Mouse (Mus musculus) hindbrain, embryonic 10.5 days (tissue): Measurements from ENCODE around the gene Pnpla8. TPM values are rescaled to one million over a fixed set of nuclear protein-coding genes. Genes with fewer than 3 reads are reported as not detected.

Experiments used
- DNase-seq: peaks from one replicate; pipeline ENCODE4 v3.0.0-alpha.2; 2017; ENCODE audit warnings: low spot score
- H3K27ac ChIP-seq: fragments of 300-500 bp; sonication (generic); 2 replicates; pipeline ENCODE4 v1.5.1; 2016; ENCODE audit warnings: mild to moderate bottlenecking, moderate library complexity
- H3K27me3 ChIP-seq: fragments of 300-500 bp; sonication (generic); 2 replicates; pipeline ENCODE4 v1.6.1; 2016; ENCODE audit warnings: mild to moderate bottlenecking; ENCODE audit not compliant: poor library complexity, insufficient read depth, severe bottlenecking
- H3K36me3 ChIP-seq: fragments of 300-500 bp; sonication (generic); 2 replicates; pipeline ENCODE4 v1.6.1; 2016; ENCODE audit warnings: mild to moderate bottlenecking, moderate library complexity
- H3K4me1 ChIP-seq: fragments of 300-500 bp; sonication (generic); replicated peaks from 2 replicates; pipeline ENCODE4 v1.6.1; 2016; ENCODE audit warnings: mild to moderate bottlenecking
- H3K4me3 ChIP-seq: fragments of 300-500 bp; sonication (generic); 2 replicates; pipeline ENCODE4 v1.5.1; 2016; ENCODE audit warnings: mild to moderate bottlenecking, moderate library complexity
- H3K9me3 ChIP-seq: fragments of 300-500 bp; sonication (generic); 2 replicates; pipeline ENCODE4 v1.6.1; 2016; ENCODE audit warnings: mild to moderate bottlenecking, moderate library complexity
- WGBS: fragments of 180-500 bp; shearing (Covaris S2); methylation state at CpG from one replicate; pipeline ENCODE4 v1.1.7; 2016; 5-methylcytosine and 5-hydroxymethylcytosine counted together
- polyA plus RNA-seq: library from polyadenylated mRNA; unstranded; fragments of >200 nt; fragmentation: Nextera tagmentation; extraction: Ambion mirVana; gene quantifications from 2 replicates; pipeline ENCODE4 v1.2.1, GENCODE M21; 2016

The Pnpla8 gene
- polyA plus RNA-seq, 1 experiment from 2014 or later, result 46.0 TPM

GRCm38 (mm10) chr12:44286992-44287391 is 65.8 kb downstream of the Pnpla8 start:
- H3K4me1 ChIP-seq, result no peaks in the 10 kb centered on the region
- WGBS, result 94% methylated on average over 8 of the region's 8 CpGs
- H3K27me3 ChIP-seq, result no peaks in the 10 kb centered on the region
- no peaks in the 10 kb centered on the region for H3K9me3 ChIP-seq
- DNase-seq, result no peak
- H3K27ac ChIP-seq, result no peak overlapping the region
- H3K4me3 ChIP-seq, result no peak overlapping the region
- H3K36me3 ChIP-seq, result peaks cover 20% of the 10 kb centered on the region

- peak; percentile 46 for DNase-seq
- peaks cover 16% of the 10 kb centered on the region for H3K36me3 ChIP-seq
- H3K27ac ChIP-seq, result no peak overlapping the region
- H3K9me3 ChIP-seq, result no peaks in the 10 kb centered on the region
- H3K4me1 ChIP-seq, result no peaks in the 10 kb centered on the region
- H3K27me3 ChIP-seq, result no peaks in the 10 kb centered on the region
- H3K4me3 ChIP-seq, result no peak overlapping the region
Measured at GRCm38 (mm10) chr12:44292281-44292680, 71.1 kb downstream of the Pnpla8 start.

- Histone ChIP-seq H3K4me3 (no peak overlapping the region), H3K36me3 (peaks cover 34% of the 10 kb centered on the region), H3K27ac (no peak overlapping the region), H3K27me3 (no peaks in the 10 kb centered on the region), H3K9me3 (no peaks in the 10 kb centered on the region), H3K4me1 (no peaks in the 10 kb centered on the region)
- no peak for DNase-seq
Measured at GRCm38 (mm10) chr12:44300793-44301192, 79.6 kb downstream of the Pnpla8 start.

- peaks cover 5% of the 10 kb centered on the region; the same call in 1 of the 2 replicates for H3K4me1 ChIP-seq
- no peaks in the 10 kb centered on the region for H3K9me3 ChIP-seq
- peaks cover 44% of the 10 kb centered on the region for H3K36me3 ChIP-seq
- H3K4me3 ChIP-seq, result no peak overlapping the region
- WGBS, result 96% methylated on average over 1 of the region's 1 CpGs
- no peak for DNase-seq
- no peak overlapping the region for H3K27ac ChIP-seq
- no peaks in the 10 kb centered on the region for H3K27me3 ChIP-seq
Measured at GRCm38 (mm10) chr12:44304012-44304411, 82.8 kb downstream of the Pnpla8 start.

GRCm38 (mm10) chr12:44304869-44305268 is 83.7 kb downstream of the Pnpla8 start:
- H3K27me3 ChIP-seq, result no peaks in the 10 kb centered on the region
- H3K4me3 ChIP-seq, result no peak overlapping the region
- DNase-seq, result no peak
- H3K36me3 ChIP-seq, result peaks cover 45% of the 10 kb centered on the region
- H3K27ac ChIP-seq, result no peak overlapping the region
- 87% methylated on average over 5 of the region's 5 CpGs for WGBS
- peaks cover 5% of the 10 kb centered on the region; the same call in 1 of the 2 replicates for H3K4me1 ChIP-seq
- H3K9me3 ChIP-seq, result no peaks in the 10 kb centered on the region

GRCm38 (mm10) chr12:44308221-44308620 is 87.1 kb downstream of the Pnpla8 start:
- Histone ChIP-seq H3K9me3 (no peaks in the 10 kb centered on the region), H3K27me3 (no peaks in the 10 kb centered on the region)

GRCm38 (mm10) chr12:44315212-44315611 is 94.0 kb downstream of the Pnpla8 start:
- peaks cover 7% of the 10 kb centered on the region; the same call in 1 of the 2 replicates for H3K36me3 ChIP-seq
- no peaks in the 10 kb centered on the region for H3K27me3 ChIP-seq
- 91% methylated on average over 2 of the region's 2 CpGs for WGBS
- no peak overlapping the region for H3K27ac ChIP-seq
- no peak for DNase-seq
- H3K9me3 ChIP-seq, result no peaks in the 10 kb centered on the region
- no peak overlapping the region for H3K4me3 ChIP-seq
- H3K4me1 ChIP-seq, result no peaks in the 10 kb centered on the region

More at GRCm38 (mm10) chr12:44308221-44308620, 87.1 kb downstream of the Pnpla8 start:
- DNase-seq, result no peak
- WGBS, result 88% methylated on average over 3 of the region's 3 CpGs
- Histone ChIP-seq H3K27ac (no peak overlapping the region), H3K4me3 (no peak overlapping the region), H3K36me3 (peaks cover 32% of the 10 kb centered on the region), H3K4me1 (peaks cover 5% of the 10 kb centered on the region; the same call in 1 of the 2 replicates)

- no peak for DNase-seq
- H3K27me3 ChIP-seq, result peaks cover 13% of the 10 kb centered on the region
- peaks cover 6% of the 10 kb centered on the region; the same call in 1 of the 2 replicates for H3K4me1 ChIP-seq
- H3K36me3 ChIP-seq, result no peaks in the 10 kb centered on the region
- H3K4me3 ChIP-seq, result no peak overlapping the region
- H3K9me3 ChIP-seq, result no peaks in the 10 kb centered on the region
- no peak overlapping the region for H3K27ac ChIP-seq
Measured at GRCm38 (mm10) chr12:44325091-44325490, 103.9 kb downstream of the Pnpla8 start.

GRCm38 (mm10) chr12:44327452-44327851 is 106.3 kb downstream of the Pnpla8 start:
- 35% methylated on average over 6 of the region's 6 CpGs for WGBS
- H3K4me1 ChIP-seq, result peaks cover 27% of the 10 kb centered on the region
- no peaks in the 10 kb centered on the region for H3K9me3 ChIP-seq
- DNase-seq, result peak; percentile 25
- peaks cover 30% of the 10 kb centered on the region for H3K27me3 ChIP-seq
- H3K4me3 ChIP-seq, result no peak overlapping the region
- no peak overlapping the region for H3K27ac ChIP-seq
- no peaks in the 10 kb centered on the region for H3K36me3 ChIP-seq

- 1% methylated on average over 74 of the region's 74 CpGs for WGBS
- Histone ChIP-seq H3K36me3 (no peaks in the 10 kb centered on the region), H3K27me3 (peaks cover 33% of the 10 kb centered on the region), H3K27ac (peak within 1 kb of the TSS; percentile 85), H3K4me1 (peaks cover 27% of the 10 kb centered on the region), H3K4me3 (peak within 1 kb of the TSS; percentile 79), H3K9me3 (no peaks in the 10 kb centered on the region)
- DNase-seq, result peak; percentile 77
Measured at GRCm38 (mm10) chr12:44328381-44329315, 107.5 kb downstream of the Pnpla8 start, which contains the start of gene Nrcam. Gene Nrcam, plus strand, starts transcription at chr12:44328885.

- DNase-seq, result peak; percentile 76
- WGBS, result under 1% methylated on average over 61 of the region's 61 CpGs
- Histone ChIP-seq H3K9me3 (no peaks in the 10 kb centered on the region), H3K27me3 (peaks cover 33% of the 10 kb centered on the region), H3K27ac (peak overlapping the region; percentile 85), H3K4me1 (peaks cover 27% of the 10 kb centered on the region), H3K4me3 (peak overlapping the region; percentile 79), H3K36me3 (no peaks in the 10 kb centered on the region)
Measured at GRCm38 (mm10) chr12:44329316-44330215, 108.4 kb downstream of the Pnpla8 start.

GRCm38 (mm10) chr12:44330216-44330719 is 109.1 kb downstream of the Pnpla8 start:
- no peaks in the 10 kb centered on the region for H3K9me3 ChIP-seq
- H3K4me1 ChIP-seq, result peaks cover 27% of the 10 kb centered on the region
- H3K36me3 ChIP-seq, result no peaks in the 10 kb centered on the region
- peaks cover 33% of the 10 kb centered on the region for H3K27me3 ChIP-seq
- under 1% methylated on average over 9 of the region's 9 CpGs for WGBS
- H3K4me3 ChIP-seq, result peak overlapping the region; percentile 79
- peak; percentile 33 for DNase-seq
- H3K27ac ChIP-seq, result peak overlapping the region; percentile 85
